Mouse (Mus musculus) liver, embryonic 12.5 days (tissue): ENCODE results near the gene Snrnp200. TPM values are rescaled to one million over a fixed set of nuclear protein-coding genes. Genes with fewer than 3 reads are reported as not detected.

Source experiments
- polyA plus RNA-seq: library from polyadenylated mRNA; unstranded; fragments of >200 nt; fragmentation: Nextera tagmentation; extraction: Ambion mirVana; gene quantifications from 2 replicates; pipeline ENCODE4 v1.2.1, GENCODE M21; 2016

The Snrnp200 gene
- polyA plus RNA-seq, 1 experiment from 2014 or later: 49.0 TPM

Other genes starting within 250 kb of the Snrnp200 start
- 9.0 and 9.6 TPM in 2 replicates for gene Ap4e1, start 199.7 kb upstream of the Snrnp200 start, polyA plus RNA-seq
- 64.6 and 65.7 TPM in 2 replicates for gene Blvra, start 137.7 kb upstream of the Snrnp200 start, polyA plus RNA-seq
- gene Ncaph, start 74.4 kb upstream of the Snrnp200 start, polyA plus RNA-seq: 73.3 and 75.2 TPM in 2 replicates
- 28.8 and 30.1 TPM in 2 replicates for gene Itpripl1, start 64.9 kb upstream of the Snrnp200 start, polyA plus RNA-seq
- gene 1810024B03Rik, start 106 bp upstream of the Snrnp200 start, polyA plus RNA-seq: 1.6 and 1.7 TPM in 2 replicates
- 45.0 and 49.7 TPM in 2 replicates for gene Ciao1, start 39.4 kb downstream of the Snrnp200 start, polyA plus RNA-seq
- 16.0 and 16.4 TPM in 2 replicates for gene Tmem127, start 39.5 kb downstream of the Snrnp200 start, polyA plus RNA-seq
- 78.4 and 78.5 TPM in 2 replicates for gene Stard7, start 61.8 kb downstream of the Snrnp200 start, polyA plus RNA-seq
- 7.3 and 8.0 TPM in 2 replicates for gene Dusp2, start 127.8 kb downstream of the Snrnp200 start, polyA plus RNA-seq
- gene Astl, start 130.3 kb downstream of the Snrnp200 start, polyA plus RNA-seq: not detected in 2 replicates
- 38.3 and 42.5 TPM in 2 replicates for gene Adra2b, start 154.8 kb downstream of the Snrnp200 start, polyA plus RNA-seq
- 0.37 and 0.49 TPM in 2 replicates for gene Gpat2, start 216.8 kb downstream of the Snrnp200 start, polyA plus RNA-seq
- gene Fahd2a, start 236.2 kb downstream of the Snrnp200 start, polyA plus RNA-seq: 17.2 and 17.5 TPM in 2 replicates